ENCODE assay signal across 26 mouse cellular contexts in the genomic region with DNA sequence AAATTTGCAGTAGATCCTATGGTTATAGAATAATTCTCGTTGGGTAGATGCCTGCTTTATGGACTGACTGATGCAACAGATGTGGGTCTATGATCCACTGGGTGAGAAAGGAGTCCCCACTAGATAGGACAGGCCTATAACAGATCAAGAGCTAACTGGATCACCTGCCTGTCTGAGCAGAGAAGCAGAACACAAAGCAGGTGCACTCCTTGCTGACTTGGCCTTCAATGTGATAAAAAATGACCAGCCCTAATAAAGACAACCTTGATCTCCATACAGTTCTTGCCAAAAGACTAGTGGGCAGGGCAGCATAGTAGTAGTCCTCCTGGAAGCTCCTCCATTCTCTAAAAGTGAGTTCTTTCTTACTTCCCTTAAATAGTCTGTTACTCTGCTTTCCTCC.
A peak's percentile ranks its signal among the peaks of the same experiment; 100 is the strongest.
DNase-seq lines count a peak whose midpoint lies in the region; ATAC-seq lines count a peak whose summit lies in the region.
"Had no signal": no experiment of that assay in that cellular context is flagged by ENCODE, and none has a peak within 500 bp of the region (broad histone marks: within the 10 kb centered on the region; RNA-seq: fewer than 3 reads in every experiment).

No protein-coding gene starts in this region.

- no peaks in the 10 kb centered on the region for H3K9me3 ChIP-seq in forebrain, embryonic 10.5 days
- no peaks in the 10 kb centered on the region for H3K9me3 ChIP-seq in forebrain, embryonic 13.5 days (replicated peaks)
- H3K9me3 ChIP-seq in hindbrain, embryonic 10.5 days = no peaks in the 10 kb centered on the region
- H3K9me3 ChIP-seq in hindbrain, embryonic 14.5 days (ENCODE audit: control insufficient read depth, low read length) = no peaks in the 10 kb centered on the region
- H3K9me3 ChIP-seq in midbrain, embryonic 10.5 days (replicated peaks) = no peaks in the 10 kb centered on the region
- H3K9me3 ChIP-seq in midbrain, embryonic 15.5 days = no peaks in the 10 kb centered on the region
- H3K9me3 ChIP-seq: embryonic facial prominence, embryonic 10.5 days; embryonic facial prominence, embryonic 12.5 days; forebrain, embryonic 12.5 days; forebrain, embryonic 15.5 days; G1E had no signal

- ATAC-seq in forebrain, embryonic 13.5 days = no peak
- ATAC-seq in hindbrain, embryonic 14.5 days (ENCODE audit: low FRiP score) = no peak
- ATAC-seq in midbrain, embryonic 15.5 days (replicated peaks) = no peak
- ATAC-seq in granulocyte monocyte progenitor cell, adult 5-6 weeks (replicated peaks; ENCODE audit: poor library complexity, severe bottlenecking) = peak; percentile 30; the same call in 1 of the 2 replicates
- ATAC-seq: activated CD4-positive, CD25-positive, alpha-beta regulatory T cell, adult 4 months; CD4-positive, CD25-positive, alpha-beta regulatory T cell, adult 4 months; Patski had no signal

- no peak for DNase-seq in forebrain, embryonic 10.5 days (ENCODE audit: extremely low spot score, low spot score)
- no peak for DNase-seq in hindbrain, embryonic 10.5 days (ENCODE audit: low spot score)
- DNase-seq in hindbrain, embryonic 14.5 days (ENCODE audit: low spot score) = no peak
- DNase-seq in midbrain, embryonic 10.5 days (ENCODE audit: low spot score) = no peak
- no peak for DNase-seq in lung, postnatal 36 days
- DNase-seq: adrenal gland, adult 8-10 months; adrenal gland, postnatal 14 days; adrenal gland, postnatal 36 days; B cell, adult 2 months; cerebellum, adult 11-12 months; cerebellum, adult 2 months; cerebellum, adult 9-10 months; cerebellum, postnatal 10 days; cerebellum, postnatal 25 days had no signal

- H3K9ac ChIP-seq in forebrain, embryonic 13.5 days = no peak overlapping the region
- no peak overlapping the region for H3K9ac ChIP-seq in hindbrain, embryonic 14.5 days
- no peak overlapping the region for H3K9ac ChIP-seq in midbrain, embryonic 15.5 days
- H3K9ac ChIP-seq: embryonic facial prominence, embryonic 12.5 days; forebrain, embryonic 12.5 days; forebrain, embryonic 15.5 days had no signal

- no peaks in the 10 kb centered on the region for H3K36me3 ChIP-seq in forebrain, embryonic 10.5 days (replicated peaks)
- no peaks in the 10 kb centered on the region for H3K36me3 ChIP-seq in forebrain, embryonic 13.5 days (ENCODE audit: poor library complexity, severe bottlenecking)
- no peaks in the 10 kb centered on the region for H3K36me3 ChIP-seq in hindbrain, embryonic 10.5 days
- H3K36me3 ChIP-seq in hindbrain, embryonic 14.5 days (replicated peaks; ENCODE audit: control insufficient read depth, insufficient read depth) = no peaks in the 10 kb centered on the region
- no peaks in the 10 kb centered on the region for H3K36me3 ChIP-seq in midbrain, embryonic 10.5 days
- no peaks in the 10 kb centered on the region for H3K36me3 ChIP-seq in midbrain, embryonic 15.5 days (replicated peaks)
- H3K36me3 ChIP-seq: embryonic facial prominence, embryonic 10.5 days; embryonic facial prominence, embryonic 12.5 days; forebrain, embryonic 12.5 days; forebrain, embryonic 15.5 days; G1E had no signal

- no peaks in the 10 kb centered on the region for H3K27me3 ChIP-seq in forebrain, embryonic 10.5 days (ENCODE audit: poor library complexity, severe bottlenecking)
- no peaks in the 10 kb centered on the region for H3K27me3 ChIP-seq in forebrain, embryonic 13.5 days
- no peaks in the 10 kb centered on the region for H3K27me3 ChIP-seq in hindbrain, embryonic 10.5 days (ENCODE audit: insufficient read depth, poor library complexity, severe bottlenecking)
- H3K27me3 ChIP-seq in hindbrain, embryonic 14.5 days (ENCODE audit: control insufficient read depth, insufficient read depth, low read length) = no peaks in the 10 kb centered on the region
- no peaks in the 10 kb centered on the region for H3K27me3 ChIP-seq in midbrain, embryonic 10.5 days (ENCODE audit: low read depth, poor library complexity, severe bottlenecking)
- no peaks in the 10 kb centered on the region for H3K27me3 ChIP-seq in midbrain, embryonic 15.5 days (replicated peaks)
- H3K27me3 ChIP-seq: CH12.LX; embryonic facial prominence, embryonic 12.5 days; forebrain, embryonic 12.5 days; forebrain, embryonic 15.5 days had no signal

- H3K27ac ChIP-seq in forebrain, embryonic 10.5 days = peak overlapping the region; percentile 51
- H3K27ac ChIP-seq in forebrain, embryonic 13.5 days = no peak overlapping the region
- peak overlapping the region; percentile 72 for H3K27ac ChIP-seq in hindbrain, embryonic 10.5 days
- H3K27ac ChIP-seq in hindbrain, embryonic 14.5 days = no peak overlapping the region
- H3K27ac ChIP-seq in midbrain, embryonic 10.5 days (replicated peaks) = peak overlapping the region; percentile 49
- no peak overlapping the region for H3K27ac ChIP-seq in midbrain, embryonic 15.5 days
- H3K27ac ChIP-seq: embryonic facial prominence, embryonic 10.5 days; embryonic facial prominence, embryonic 12.5 days; forebrain, embryonic 12.5 days; forebrain, embryonic 15.5 days had no signal

- no peak overlapping the region for H3K4me2 ChIP-seq in forebrain, embryonic 13.5 days
- H3K4me2 ChIP-seq in hindbrain, embryonic 14.5 days (replicated peaks) = no peak overlapping the region
- H3K4me2 ChIP-seq in midbrain, embryonic 15.5 days = no peak overlapping the region
- H3K4me2 ChIP-seq: embryonic facial prominence, embryonic 12.5 days; forebrain, embryonic 12.5 days; forebrain, embryonic 15.5 days had no signal

- no peak overlapping the region for H3K4me3 ChIP-seq in forebrain, embryonic 10.5 days
- no peak overlapping the region for H3K4me3 ChIP-seq in forebrain, embryonic 13.5 days
- H3K4me3 ChIP-seq in hindbrain, embryonic 10.5 days = no peak overlapping the region
- no peak overlapping the region for H3K4me3 ChIP-seq in hindbrain, embryonic 14.5 days (replicated peaks; ENCODE audit: low read length)
- no peak overlapping the region for H3K4me3 ChIP-seq in midbrain, embryonic 10.5 days
- H3K4me3 ChIP-seq in midbrain, embryonic 15.5 days = no peak overlapping the region
- H3K4me3 ChIP-seq: embryonic facial prominence, embryonic 10.5 days; embryonic facial prominence, embryonic 12.5 days; forebrain, embryonic 12.5 days; forebrain, embryonic 15.5 days had no signal

- WGBS in forebrain, embryonic 10.5 days = 90% methylated on average over 1 of the region's 1 CpGs
- WGBS in forebrain, embryonic 13.5 days = 69% methylated on average over 1 of the region's 1 CpGs
- 73% methylated on average over 1 of the region's 1 CpGs for WGBS in hindbrain, embryonic 10.5 days
- 62% methylated on average over 1 of the region's 1 CpGs for WGBS in hindbrain, embryonic 14.5 days
- WGBS in midbrain, embryonic 10.5 days = 88% methylated on average over 1 of the region's 1 CpGs
- WGBS in midbrain, embryonic 15.5 days = 82% methylated on average over 1 of the region's 1 CpGs

- peaks cover 19% of the 10 kb centered on the region for H3K4me1 ChIP-seq in forebrain, embryonic 10.5 days
- H3K4me1 ChIP-seq in forebrain, embryonic 13.5 days = peaks cover 6% of the 10 kb centered on the region; the same call in 1 of the 2 replicates
- peaks cover 28% of the 10 kb centered on the region for H3K4me1 ChIP-seq in hindbrain, embryonic 10.5 days (replicated peaks)
- H3K4me1 ChIP-seq in hindbrain, embryonic 14.5 days (replicated peaks; ENCODE audit: control insufficient read depth, insufficient read depth, low read length) = no peaks in the 10 kb centered on the region
- H3K4me1 ChIP-seq in midbrain, embryonic 10.5 days = peaks cover 18% of the 10 kb centered on the region
- H3K4me1 ChIP-seq in midbrain, embryonic 15.5 days = no peaks in the 10 kb centered on the region
- H3K4me1 ChIP-seq: embryonic facial prominence, embryonic 10.5 days; embryonic facial prominence, embryonic 12.5 days; forebrain, embryonic 15.5 days had no signal

Comparison
In these comparisons a context has a peak if more than half of its experiments do, and no peak if none do; other contexts are left out.
1. H3K27ac ChIP-seq: peak in forebrain, embryonic 10.5 days (single experiment), hindbrain, embryonic 10.5 days (single experiment) and midbrain, embryonic 10.5 days (single experiment); none in forebrain, embryonic 13.5 days (single experiment), hindbrain, embryonic 14.5 days (single experiment) and midbrain, embryonic 15.5 days (single experiment).